ENCODE assay signal across 9 mouse cellular contexts in the genomic region with DNA sequence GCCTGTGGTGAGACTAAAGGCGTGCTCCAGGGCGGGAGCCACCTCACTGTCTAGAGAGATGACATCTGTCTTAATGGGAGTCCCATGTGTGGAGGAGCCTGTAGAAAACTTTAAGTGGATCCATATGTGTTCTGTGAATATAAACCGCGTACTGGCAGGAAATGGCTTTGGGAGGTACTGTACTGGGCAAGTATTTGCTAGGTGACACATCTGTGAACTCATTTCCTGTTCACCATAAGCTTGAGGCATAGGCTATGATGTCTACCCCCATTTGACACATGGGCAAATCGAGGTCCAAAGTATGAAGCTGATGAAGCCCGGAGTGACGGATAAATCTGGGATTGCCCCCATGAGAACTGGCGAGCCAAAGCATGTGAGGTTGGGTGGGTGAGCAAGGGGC. TPM values are rescaled to one million over a fixed set of nuclear protein-coding genes. Genes with fewer than 3 reads are reported as not detected.
A peak's percentile ranks its signal among the peaks of the same experiment; 100 is the strongest.
DNase-seq lines count a peak whose midpoint lies in the region; ATAC-seq and TF ChIP-seq lines count a peak whose summit lies in the region.
"Had no signal": no experiment of that assay in that cellular context is flagged by ENCODE, and none has a peak within 500 bp of the region (broad histone marks: within the 10 kb centered on the region; RNA-seq: fewer than 3 reads in every experiment).

No protein-coding gene starts in this region.

- intact Hi-C loops in heart, postnatal 10 days (cut with DNase I): loop anchor here (2.0 kb wide), 1 partner anchor 119 kb away; no protein-coding TSS in a partner anchor
- intact Hi-C loops in gastrocnemius, postnatal 14 days (cut with DNase I; ENCODE audit: low total_unique reads): no loop called here
- intact Hi-C loops in left cerebral cortex, adult 2 months (cut with DNase I): no loop called here

- H3K4me1 ChIP-seq in heart, embryonic 13.5 days: peaks cover 16% of the 10 kb centered on the region
- peaks cover 5% of the 10 kb centered on the region; the same call in 1 of the 2 replicates for H3K4me1 ChIP-seq in embryonic facial prominence, embryonic 11.5 days (ENCODE audit: control insufficient read depth, insufficient read depth, low read length)
- H3K4me1 ChIP-seq in intestine, embryonic 16.5 days (ENCODE audit: control insufficient read depth, insufficient read depth, low read length): peaks cover 7% of the 10 kb centered on the region

- TF ChIP-seq CTCF in left cerebral cortex, adult 2 months (IDR thresholded peaks at IDR 0.05): no peak

- H3K27ac ChIP-seq in heart, embryonic 13.5 days (replicated peaks): no peak overlapping the region
- H3K27ac ChIP-seq in embryonic facial prominence, embryonic 11.5 days (replicated peaks; ENCODE audit: low read depth, low read length): no peak overlapping the region
- H3K27ac ChIP-seq in intestine, embryonic 16.5 days (ENCODE audit: low read length): no peak overlapping the region
- no peak overlapping the region for H3K27ac ChIP-seq in left cerebral cortex, adult 2 months

- no peak overlapping the region for H3K9ac ChIP-seq in heart, embryonic 13.5 days
- no peak overlapping the region for H3K9ac ChIP-seq in embryonic facial prominence, embryonic 11.5 days (replicated peaks; ENCODE audit: low read length)
- H3K9ac ChIP-seq in intestine, embryonic 16.5 days (ENCODE audit: low read depth, low read length): no peak overlapping the region

- peak overlapping the region; percentile 81 for H3K4me2 ChIP-seq in heart, embryonic 13.5 days
- H3K4me2 ChIP-seq in embryonic facial prominence, embryonic 11.5 days (ENCODE audit: low read depth, low read length): peak overlapping the region; percentile 92
- peak overlapping the region; percentile 93; the same call in 1 of the 2 replicates for H3K4me2 ChIP-seq in intestine, embryonic 16.5 days (ENCODE audit: low read depth, low read length)

- H3K27me3 ChIP-seq in heart, embryonic 13.5 days (replicated peaks): peaks cover 92% of the 10 kb centered on the region
- peaks cover 61% of the 10 kb centered on the region for H3K27me3 ChIP-seq in embryonic facial prominence, embryonic 11.5 days (ENCODE audit: control insufficient read depth, insufficient read depth, low read length)
- peaks cover 65% of the 10 kb centered on the region for H3K27me3 ChIP-seq in intestine, embryonic 16.5 days (replicated peaks; ENCODE audit: control insufficient read depth, insufficient read depth, low read length)

- H3K9me3 ChIP-seq in heart, embryonic 13.5 days: peaks cover 9% of the 10 kb centered on the region
- no peaks in the 10 kb centered on the region; the same call in 1 of the 2 replicates for H3K9me3 ChIP-seq in embryonic facial prominence, embryonic 11.5 days (replicated peaks; ENCODE audit: control insufficient read depth, low read length)
- H3K9me3 ChIP-seq in intestine, embryonic 16.5 days (ENCODE audit: control insufficient read depth, low read length): peaks cover 7% of the 10 kb centered on the region; the same call in 1 of the 2 replicates

- H3K36me3 ChIP-seq in heart, embryonic 13.5 days: no peaks in the 10 kb centered on the region
- no peaks in the 10 kb centered on the region for H3K36me3 ChIP-seq in embryonic facial prominence, embryonic 11.5 days (replicated peaks; ENCODE audit: control insufficient read depth, insufficient read depth, low read depth, low read length)
- H3K36me3 ChIP-seq in intestine, embryonic 16.5 days (ENCODE audit: control insufficient read depth, insufficient read depth, low read length): no peaks in the 10 kb centered on the region

- no peak for DNase-seq in heart, postnatal 10 days
- DNase-seq in 3T3-L1 (ENCODE audit: low read depth, low spot score): peak; percentile 68
- DNase-seq in embryonic facial prominence, embryonic 11.5 days (ENCODE audit: low spot score): peak; percentile 32
- no peak for DNase-seq in testis, postnatal 14 days (ENCODE audit: low spot score)
- DNase-seq in gastrocnemius, postnatal 14 days: no peak
- no peak for DNase-seq in left cerebral cortex, adult 2 months (ENCODE audit: extremely low spot score in 1 of 2, low spot score in 2 of 2)

- no peak for ATAC-seq in heart, embryonic 13.5 days (ENCODE audit: extremely low read depth, insufficient number of reproducible peaks, low FRiP score, low TSS enrichment)
- ATAC-seq in embryonic facial prominence, embryonic 11.5 days (replicated peaks; ENCODE audit: insufficient number of reproducible peaks, low FRiP score, low TSS enrichment, low read depth): peak; percentile 22; the same call in 1 of the 2 replicates
- ATAC-seq in intestine, embryonic 16.5 days: no peak

- peak overlapping the region; percentile 55 for H3K4me3 ChIP-seq in heart, embryonic 13.5 days
- H3K4me3 ChIP-seq in embryonic facial prominence, embryonic 11.5 days (ENCODE audit: low read depth, low read length): peak overlapping the region; percentile 39; the same call in 1 of the 2 replicates
- no peak overlapping the region for H3K4me3 ChIP-seq in intestine, embryonic 16.5 days (ENCODE audit: low read length)
- H3K4me3 ChIP-seq in left cerebral cortex, adult 2 months: no peak overlapping the region

- 45% methylated on average over 8 of the region's 8 CpGs for WGBS in heart, embryonic 13.5 days
- 31% methylated on average over 8 of the region's 8 CpGs for WGBS in embryonic facial prominence, embryonic 11.5 days
- 49% methylated on average over 8 of the region's 8 CpGs for WGBS in intestine, embryonic 16.5 days

RNA-seq across cellular contexts. Expression of a gene that starts 39.7 kb away (rescaled TPM):
- polyA plus RNA-seq in heart, embryonic 13.5 days (2015; fragmentation: Nextera tagmentation; extraction: Ambion mirVana): 0.13 and 0.23 TPM in 2 replicates
- under 1 TPM; 0.74 to 0.87 TPM for total RNA-seq in heart, postnatal 10 days (2021)
- 0.26 and 0.28 TPM in 2 replicates for polyA plus RNA-seq in embryonic facial prominence, embryonic 11.5 days (2014; fragmentation: Nextera tagmentation; extraction: Ambion mirVana)
- polyA plus RNA-seq in intestine, embryonic 16.5 days (2015; fragmentation: Nextera tagmentation; extraction: Ambion mirVana): 0.36 and 0.44 TPM in 2 replicates
- total RNA-seq in gastrocnemius, postnatal 14 days (2021): under 1 TPM; 0.04 to 0.06 TPM
- total RNA-seq in left cerebral cortex, adult 2 months (2021): 100 to 1,000 TPM; 153 to 162 TPM

RNA-seq across cellular contexts. Expression of a gene that starts 40.0 kb away (rescaled TPM):
- polyA plus RNA-seq in heart, embryonic 13.5 days (2015; fragmentation: Nextera tagmentation; extraction: Ambion mirVana): 84.7 and 89.0 TPM in 2 replicates
- total RNA-seq in heart, postnatal 10 days (2021): 10 to 100 TPM; 38.2 to 40.8 TPM
- polyA plus RNA-seq in embryonic facial prominence, embryonic 11.5 days (2014; fragmentation: Nextera tagmentation; extraction: Ambion mirVana): 33.9 and 38.2 TPM in 2 replicates
- polyA plus RNA-seq in intestine, embryonic 16.5 days (2015; fragmentation: Nextera tagmentation; extraction: Ambion mirVana): 75.6 and 89.7 TPM in 2 replicates
- 10 to 100 TPM; 11.8 to 15.9 TPM for total RNA-seq in gastrocnemius, postnatal 14 days (2021)
- 10 to 100 TPM; 18.1 to 18.3 TPM for total RNA-seq in left cerebral cortex, adult 2 months (2021)

RNA-seq across cellular contexts. Expression of a gene that starts 50.6 kb away (rescaled TPM):
- polyA plus RNA-seq in heart, embryonic 13.5 days (2015; fragmentation: Nextera tagmentation; extraction: Ambion mirVana): 0.83 and 0.90 TPM in 2 replicates
- total RNA-seq in heart, postnatal 10 days (2021): under 1 TPM in 1 of 2 experiments, not detected in 1; 0.99 TPM
- 0.45 TPM in 1 of 2 replicates, not detected in the other for polyA plus RNA-seq in embryonic facial prominence, embryonic 11.5 days (2014; fragmentation: Nextera tagmentation; extraction: Ambion mirVana)
- polyA plus RNA-seq in intestine, embryonic 16.5 days (2015; fragmentation: Nextera tagmentation; extraction: Ambion mirVana): 1.6 TPM in 1 of 2 replicates, not detected in the other
- total RNA-seq in gastrocnemius, postnatal 14 days (2021): under 1 TPM in 1 of 2 experiments, not detected in 1; 0.90 TPM
- not detected for total RNA-seq in left cerebral cortex, adult 2 months (2021)
- total RNA-seq: left cerebral cortex, postnatal 36 days had no signal

RNA-seq across cellular contexts. Expression of a gene that starts 52.0 kb away (rescaled TPM):
- 28.8 and 32.2 TPM in 2 replicates for polyA plus RNA-seq in heart, embryonic 13.5 days (2015; fragmentation: Nextera tagmentation; extraction: Ambion mirVana)
- 10 to 100 TPM; 13.8 to 17.5 TPM for total RNA-seq in heart, postnatal 10 days (2021)
- polyA plus RNA-seq in embryonic facial prominence, embryonic 11.5 days (2014; fragmentation: Nextera tagmentation; extraction: Ambion mirVana): 50.2 and 57.5 TPM in 2 replicates
- polyA plus RNA-seq in intestine, embryonic 16.5 days (2015; fragmentation: Nextera tagmentation; extraction: Ambion mirVana): 35.6 and 37.8 TPM in 2 replicates
- total RNA-seq in gastrocnemius, postnatal 14 days (2021): 1 to 10 TPM; 3.5 to 5.3 TPM
- total RNA-seq in left cerebral cortex, adult 2 months (2021): 10 to 100 TPM; 23.2 to 40.3 TPM

Comparison
In these comparisons a context has a peak if more than half of its experiments do, and no peak if none do; other contexts are left out.
1. H3K4me3 ChIP-seq: peak in heart, embryonic 13.5 days (single experiment) and embryonic facial prominence, embryonic 11.5 days (single experiment); none in intestine, embryonic 16.5 days (single experiment) and left cerebral cortex, adult 2 months (single experiment).
2. DNase-seq: peak in 3T3-L1 (single experiment) and embryonic facial prominence, embryonic 11.5 days (single experiment); none in heart, postnatal 10 days (0 of 2), testis, postnatal 14 days (single experiment), gastrocnemius, postnatal 14 days (single experiment) and left cerebral cortex, adult 2 months (0 of 2).
3. RNA of a gene that starts 39.7 kb away (total RNA-seq): 153 to 162 TPM in left cerebral cortex, adult 2 months; 0.74 to 0.87 TPM in heart, postnatal 10 days and 0.04 to 0.06 TPM in gastrocnemius, postnatal 14 days; every median in the first group is over 10 times any median in the second.
4. Peak in every context shown above with its lines, with median percentiles within 50 percentile points of each other: H3K4me2 ChIP-seq.